Mouse (Mus musculus) spleen, adult 2 months (tissue): ENCODE measurements around the gene Pde3a. TPM values are rescaled to one million over a fixed set of nuclear protein-coding genes. Genes with fewer than 3 reads are reported as not detected.

ENCODE experiments used
- DNase-seq, 2 experiments: peaks; one replicate each; pipeline versions ENCODE4 v3.0.0 to v3.0.0-alpha.2; 2012 to 2021; ENCODE audit warnings: low spot score in 2 of 2, low read depth in 1 of 2
- H3K27ac ChIP-seq: fragments of 200-500 bp; 2 replicates; pipeline ENCODE4 v1.5.1; 2012; ENCODE audit warnings: low read length, inconsistent platforms; ENCODE audit not compliant: insufficient read depth
- H3K27me3 ChIP-seq: fragments of 200-500 bp; 2 replicates; pipeline ENCODE4 v1.6.1; 2012; ENCODE audit warnings: mild to moderate bottlenecking, moderate library complexity, low read length, inconsistent platforms; ENCODE audit not compliant: control insufficient read depth, insufficient read depth
- H3K36me3 ChIP-seq: fragments of 200-500 bp; 2 replicates; pipeline ENCODE4 v1.6.1; 2012; ENCODE audit warnings: mild to moderate bottlenecking, low read length, inconsistent platforms; ENCODE audit not compliant: control insufficient read depth, insufficient read depth
- H3K4me1 ChIP-seq: fragments of 200-500 bp; 2 replicates; pipeline ENCODE4 v1.6.1; 2011; ENCODE audit warnings: inconsistent platforms; ENCODE audit not compliant: control insufficient read depth, insufficient read depth, insufficient read length
- H3K4me3 ChIP-seq: fragments of 200-500 bp; 2 replicates; pipeline ENCODE4 v1.5.1; 2011; ENCODE audit warnings: mild to moderate bottlenecking, inconsistent platforms; ENCODE audit not compliant: insufficient read depth, insufficient read length; ENCODE audit errors: extremely low read depth
- CTCF ChIP-seq: fragments of 200-500 bp; IDR thresholded peaks from 2 replicates; pipeline ENCODE4 v1.5.1; 2011; ENCODE audit warnings: mild to moderate bottlenecking, inconsistent platforms; ENCODE audit not compliant: insufficient read depth, insufficient read length, insufficient replicate concordance; ENCODE audit errors: extremely low read depth
- POLR2A ChIP-seq: fragments of 200-500 bp; IDR thresholded peaks from 2 replicates; pipeline ENCODE4 v1.6.1; 2011; ENCODE audit warnings: low read depth, low read length, inconsistent platforms
- WGBS: fragments of 180-500 bp; shearing (Covaris S2); methylation state at CpG from one replicate; pipeline ENCODE4 v1.1.7; 2018; 5-methylcytosine and 5-hydroxymethylcytosine counted together
- polyA plus RNA-seq: library from polyadenylated mRNA; depleted of rRNA; stranded (reverse); fragments of >200 nt; gene quantifications from 2 replicates; pipeline ENCODE4 v1.2.3, GENCODE M21; 2012

The Pde3a gene
- polyA plus RNA-seq, 1 experiment, result 4.8 TPM

DNA sequence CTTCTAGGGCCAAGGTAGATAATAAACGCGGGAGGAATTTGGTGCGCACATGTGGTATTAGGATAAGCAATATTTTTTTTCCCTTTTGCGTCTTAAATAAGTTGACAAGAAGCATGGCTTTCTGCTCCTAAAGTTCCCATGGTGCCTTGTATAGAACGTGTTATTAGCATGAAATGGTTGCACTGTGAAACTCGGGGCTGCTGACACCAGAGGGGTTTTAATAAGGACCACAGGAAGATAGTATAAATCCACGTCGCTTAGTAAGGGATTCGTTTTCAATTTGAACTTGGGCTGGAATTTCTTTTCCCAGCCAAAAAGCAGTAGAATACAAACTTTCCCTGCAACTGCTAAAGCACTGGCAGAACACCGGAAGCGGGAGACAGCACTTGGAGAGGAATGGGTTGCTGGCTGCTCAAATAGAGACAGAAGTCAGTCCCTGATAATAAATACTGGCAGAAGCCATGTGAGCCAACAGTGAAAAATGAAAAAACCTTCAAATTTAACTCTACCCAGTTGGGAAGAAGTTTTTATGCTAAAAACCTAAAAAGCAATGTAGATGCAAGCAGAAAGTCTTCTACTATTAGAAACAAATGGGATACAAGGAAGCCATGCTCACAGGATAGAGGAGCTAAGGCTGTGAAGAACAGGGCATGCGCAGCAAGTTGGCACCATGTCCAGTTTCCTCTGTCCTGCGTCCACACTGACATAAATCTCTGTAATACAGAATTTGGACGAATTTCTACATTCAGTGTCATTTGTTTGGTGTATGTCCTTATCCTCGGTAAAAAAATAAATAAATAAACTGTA lies 22.0 kb upstream of the Pde3a start:
- no peak for DNase-seq
- Histone ChIP-seq H3K4me3 (no peak overlapping the region), H3K27ac (no peak overlapping the region), H3K36me3 (no peaks in the 10 kb centered on the region), H3K27me3 (no peaks in the 10 kb centered on the region), H3K4me1 (no peaks in the 10 kb centered on the region)
- 87% methylated on average over 15 of the region's 15 CpGs for WGBS
- TF ChIP-seq CTCF (no peak), POLR2A (no peak)

DNA sequence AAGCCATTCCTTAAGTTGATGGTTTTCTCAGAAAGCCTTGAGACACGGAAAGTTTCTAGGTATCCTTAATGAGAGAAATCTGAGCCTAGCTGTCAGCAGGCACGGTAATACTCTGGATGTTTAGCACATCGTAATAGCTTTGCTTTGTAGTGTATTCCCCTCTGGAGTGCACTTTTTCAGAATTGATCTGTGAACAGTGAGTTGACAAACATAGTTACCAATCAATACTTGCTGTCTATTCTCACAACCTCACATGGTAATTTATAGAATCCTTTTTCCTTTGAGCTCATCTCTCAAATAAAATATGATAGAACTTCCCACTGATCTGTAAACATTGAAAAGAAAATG lies 21.4 kb upstream of the Pde3a start:
- no peaks in the 10 kb centered on the region for H3K4me1 ChIP-seq
- TF ChIP-seq POLR2A (no peak), CTCF (no peak)
- no peak overlapping the region for H3K27ac ChIP-seq
- DNase-seq, result no peak
- no peaks in the 10 kb centered on the region for H3K36me3 ChIP-seq
- H3K4me3 ChIP-seq, result no peak overlapping the region
- H3K27me3 ChIP-seq, result no peaks in the 10 kb centered on the region
- 82% methylated on average over 3 of the region's 3 CpGs for WGBS

DNA sequence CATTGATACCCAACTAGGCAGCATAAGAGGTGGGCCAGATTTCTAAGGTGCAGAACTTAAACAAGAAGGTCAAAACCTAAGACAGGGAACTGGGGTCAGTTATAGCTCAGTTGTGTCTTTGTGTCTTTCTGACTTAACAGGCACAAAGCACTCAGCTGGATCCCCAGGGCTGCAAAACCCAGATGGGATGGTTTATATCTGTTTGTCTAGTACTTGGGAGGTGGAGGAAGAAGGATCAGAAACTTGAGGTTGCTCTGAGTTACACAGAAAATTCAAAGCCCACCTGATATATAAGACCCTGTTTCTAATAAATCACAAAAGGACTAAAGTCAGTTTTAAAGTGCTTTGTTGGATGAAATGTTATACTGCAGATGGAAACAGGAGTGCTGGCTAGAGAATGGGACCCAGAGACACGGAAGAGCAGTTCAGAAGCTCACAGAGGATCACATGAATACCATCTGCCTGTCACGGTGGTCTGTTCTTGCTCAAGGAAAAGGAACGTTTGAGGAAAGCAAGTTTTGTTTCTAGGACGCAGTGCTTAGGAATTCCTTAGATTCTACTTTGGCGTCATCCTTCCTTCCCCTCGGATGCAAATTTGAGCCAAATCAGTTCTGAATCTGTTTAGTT lies 16.2 kb upstream of the Pde3a start:
- TF ChIP-seq POLR2A, result no peak
- TF ChIP-seq CTCF, result no peak
- H3K4me3 ChIP-seq, result no peak overlapping the region
- no peaks in the 10 kb centered on the region for H3K4me1 ChIP-seq
- H3K27ac ChIP-seq, result no peak overlapping the region
- 84% methylated on average over 6 of the region's 6 CpGs for WGBS
- DNase-seq, result no peak
- H3K27me3 ChIP-seq, result no peaks in the 10 kb centered on the region
- H3K36me3 ChIP-seq, result no peaks in the 10 kb centered on the region

DNA sequence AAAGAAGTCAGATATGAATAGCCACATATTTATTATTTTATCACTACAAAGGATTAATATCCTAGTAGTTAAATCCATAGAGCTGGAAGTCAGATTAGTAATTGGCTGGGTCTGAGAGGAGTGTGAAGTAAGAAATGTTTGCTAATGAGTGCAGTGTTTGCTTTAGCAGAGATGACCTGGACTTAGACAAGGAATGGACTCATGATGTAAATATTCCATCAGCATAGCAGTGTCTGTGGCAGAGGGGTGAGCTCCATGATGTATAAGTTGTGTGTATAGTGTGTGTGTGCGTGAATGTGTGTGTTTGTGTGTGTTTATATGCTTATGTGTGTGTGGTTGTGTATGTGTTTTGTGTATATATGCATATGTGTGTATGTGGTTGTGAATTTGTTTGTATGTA lies 7.3 kb upstream of the Pde3a start:
- no peaks in the 10 kb centered on the region for H3K27me3 ChIP-seq
- WGBS, result 73% methylated on average over 1 of the region's 1 CpGs
- no peak overlapping the region for H3K27ac ChIP-seq
- no peak for DNase-seq
- no peak overlapping the region for H3K4me3 ChIP-seq
- no peaks in the 10 kb centered on the region for H3K4me1 ChIP-seq
- TF ChIP-seq CTCF, result no peak
- TF ChIP-seq POLR2A, result no peak
- H3K36me3 ChIP-seq, result no peaks in the 10 kb centered on the region

DNA sequence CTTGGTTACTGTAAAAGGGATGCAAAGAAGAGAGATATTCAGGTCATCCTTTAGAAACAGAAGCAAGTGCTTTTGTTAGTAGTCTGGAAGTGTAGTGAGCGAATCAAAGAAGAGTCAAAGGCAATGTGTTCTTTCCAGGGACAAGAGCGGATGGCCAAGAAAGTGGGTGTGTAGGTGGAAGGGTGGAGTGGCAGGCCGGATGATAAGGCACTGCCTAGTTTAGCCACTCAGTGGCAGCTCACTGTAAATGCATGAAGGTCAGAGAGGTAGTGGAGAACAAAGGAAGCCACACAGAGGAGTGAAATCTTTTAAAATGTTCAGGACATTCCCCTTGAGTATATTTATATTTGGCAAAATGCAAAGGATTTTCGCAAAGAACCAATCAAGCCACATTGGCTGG lies 4.0 kb upstream of the Pde3a start:
- Histone ChIP-seq H3K27ac (no peak overlapping the region), H3K27me3 (no peaks in the 10 kb centered on the region; the same call in 1 of the 2 replicates), H3K36me3 (no peaks in the 10 kb centered on the region), H3K4me1 (no peaks in the 10 kb centered on the region), H3K4me3 (no peak overlapping the region)
- WGBS, result 90% methylated on average over 4 of the region's 4 CpGs
- TF ChIP-seq CTCF (no peak), POLR2A (no peak)
- no peak for DNase-seq

DNA sequence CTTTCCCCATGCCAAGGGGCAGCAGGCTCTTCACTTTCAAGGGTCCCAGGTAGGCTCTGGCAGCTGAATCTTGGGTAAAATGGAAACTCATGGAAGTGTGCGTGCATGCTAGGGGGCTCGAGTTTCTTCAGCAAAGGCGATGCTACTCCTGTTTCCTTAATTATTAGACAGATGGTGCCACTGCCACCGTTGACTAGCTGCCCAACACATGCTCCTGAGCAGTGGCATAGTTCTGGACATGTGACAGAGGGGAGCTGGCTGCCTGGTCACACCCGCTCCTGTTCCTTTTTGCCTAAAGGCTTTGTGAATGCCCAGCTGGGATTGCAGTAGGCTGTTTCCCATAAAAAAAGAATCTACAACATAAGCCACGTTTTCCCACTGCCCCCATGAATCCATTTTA lies 2.7 kb upstream of the Pde3a start:
- H3K27ac ChIP-seq, result no peak overlapping the region
- no peaks in the 10 kb centered on the region for H3K4me1 ChIP-seq
- 81% methylated on average over 6 of the region's 6 CpGs for WGBS
- no peak for TF ChIP-seq CTCF
- TF ChIP-seq POLR2A, result no peak
- no peaks in the 10 kb centered on the region for H3K36me3 ChIP-seq
- no peaks in the 10 kb centered on the region; the same call in 1 of the 2 replicates for H3K27me3 ChIP-seq
- no peak overlapping the region for H3K4me3 ChIP-seq
- no peak for DNase-seq

DNA sequence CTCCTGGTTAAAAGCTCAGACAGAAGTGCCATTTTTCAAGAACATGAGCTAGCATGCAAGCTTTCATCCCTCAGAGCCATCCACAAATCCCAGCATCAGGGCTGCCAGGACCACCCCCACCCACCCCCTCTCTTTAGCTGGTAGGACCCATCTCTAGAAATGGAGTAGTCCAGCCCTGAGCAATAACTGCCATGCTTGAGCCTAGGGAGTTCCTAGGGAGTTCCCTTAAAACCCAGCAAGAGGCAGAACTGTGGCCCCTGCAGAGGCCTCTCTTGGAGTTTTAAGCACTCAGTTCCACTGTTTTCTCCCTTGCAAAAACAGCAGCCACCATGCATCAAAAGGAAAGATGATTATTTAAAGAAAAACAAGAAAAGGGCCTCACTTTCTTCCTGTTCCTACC lies 988 bp upstream of the Pde3a start:
- TF ChIP-seq CTCF (no peak), POLR2A (no peak)

More for the DNA sequence above, 988 bp upstream of the Pde3a start:
- H3K27me3 ChIP-seq, result no peaks in the 10 kb centered on the region; the same call in 1 of the 2 replicates
- no peaks in the 10 kb centered on the region for H3K4me1 ChIP-seq
- no peak for DNase-seq
- H3K36me3 ChIP-seq, result no peaks in the 10 kb centered on the region
- H3K27ac ChIP-seq, result no peak overlapping the region
- no peak overlapping the region for H3K4me3 ChIP-seq
